Mouse (Mus musculus) embryonic facial prominence, embryonic 15.5 days (tissue): Measurements from ENCODE around the gene Scn4b. TPM values are rescaled to one million over a fixed set of nuclear protein-coding genes. Genes with fewer than 3 reads are reported as not detected.

Source experiments
- ATAC-seq: fragments of 200-750 bp; cut with Nextera tagmentation; 2 replicates; pipeline ENCODE4 v1.8.0; 2017; ENCODE audit warnings: low read depth, moderate TSS enrichment; ENCODE audit not compliant: insufficient number of reproducible peaks, low FRiP score, low TSS enrichment
- H3K27ac ChIP-seq: fragments of 300-500 bp; sonication (generic); replicated peaks from 2 replicates; pipeline ENCODE4 v1.5.1; 2015; ENCODE audit warnings: mild to moderate bottlenecking, inconsistent platforms
- H3K27me3 ChIP-seq: fragments of 300-500 bp; sonication (generic); 2 replicates; pipeline ENCODE4 v1.6.1; 2015; ENCODE audit warnings: inconsistent platforms
- H3K36me3 ChIP-seq: fragments of 300-500 bp; sonication (generic); 2 replicates; pipeline ENCODE4 v1.6.1; 2015; ENCODE audit warnings: mild to moderate bottlenecking, inconsistent platforms
- H3K4me1 ChIP-seq: fragments of 300-500 bp; sonication (generic); 2 replicates; pipeline ENCODE4 v1.6.1; 2015; ENCODE audit warnings: inconsistent platforms
- H3K4me2 ChIP-seq: fragments of 300-500 bp; sonication (generic); replicated peaks from 2 replicates; pipeline ENCODE4 v1.6.1; 2015; ENCODE audit warnings: mild to moderate bottlenecking, inconsistent platforms
- H3K4me3 ChIP-seq: fragments of 300-500 bp; sonication (generic); replicated peaks from 2 replicates; pipeline ENCODE4 v1.5.1; 2015; ENCODE audit warnings: mild to moderate bottlenecking, inconsistent platforms
- H3K9ac ChIP-seq: fragments of 300-500 bp; sonication (generic); 2 replicates; pipeline ENCODE4 v1.6.1; 2015; ENCODE audit warnings: inconsistent platforms
- H3K9me3 ChIP-seq: fragments of 300-500 bp; sonication (generic); replicated peaks from 2 replicates; pipeline ENCODE4 v1.6.1; 2016; ENCODE audit warnings: inconsistent platforms
- WGBS: fragments of 180-500 bp; shearing (Covaris S2); methylation state at CpG from one replicate; pipeline ENCODE4 v1.1.7; 2015; 5-methylcytosine and 5-hydroxymethylcytosine counted together
- polyA plus RNA-seq: library from polyadenylated mRNA; unstranded; fragments of >200 nt; fragmentation: Nextera tagmentation; extraction: Ambion mirVana; gene quantifications from 2 replicates; pipeline ENCODE4 v1.2.1, GENCODE M21; 2015

The Scn4b gene
- polyA plus RNA-seq, 1 experiment from 2014 or later: 1.6 TPM

DNA sequence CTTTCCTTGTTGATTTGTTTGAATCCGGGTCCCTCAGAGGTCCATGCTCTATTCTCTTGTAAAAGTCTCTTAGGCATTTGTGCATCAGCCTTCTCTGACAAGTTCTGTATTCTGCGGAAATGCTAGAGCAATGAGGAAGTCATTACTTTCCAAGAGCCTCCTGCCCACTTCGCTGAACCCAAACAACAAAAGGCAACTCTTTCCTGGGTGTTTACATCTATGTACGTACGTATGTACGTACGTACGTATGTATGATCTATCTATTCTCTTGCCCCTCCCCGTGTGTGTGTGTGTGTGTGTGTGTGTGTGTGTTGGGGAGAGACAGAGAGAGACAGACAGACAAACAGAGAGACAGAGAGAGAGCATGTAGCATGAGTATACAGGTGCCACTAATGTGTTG is 21.4 kb upstream of the Scn4b start:
- H3K27ac ChIP-seq: no peak overlapping the region
- H3K4me1 ChIP-seq: peaks cover 24% of the 10 kb centered on the region
- no peaks in the 10 kb centered on the region for H3K9me3 ChIP-seq
- no peaks in the 10 kb centered on the region for H3K36me3 ChIP-seq
- no peaks in the 10 kb centered on the region for H3K27me3 ChIP-seq
- 64% methylated on average over 9 of the region's 9 CpGs for WGBS
- H3K4me2 ChIP-seq: no peak overlapping the region
- ATAC-seq: no peak
- no peak overlapping the region for H3K4me3 ChIP-seq
- H3K9ac ChIP-seq: no peak overlapping the region

DNA sequence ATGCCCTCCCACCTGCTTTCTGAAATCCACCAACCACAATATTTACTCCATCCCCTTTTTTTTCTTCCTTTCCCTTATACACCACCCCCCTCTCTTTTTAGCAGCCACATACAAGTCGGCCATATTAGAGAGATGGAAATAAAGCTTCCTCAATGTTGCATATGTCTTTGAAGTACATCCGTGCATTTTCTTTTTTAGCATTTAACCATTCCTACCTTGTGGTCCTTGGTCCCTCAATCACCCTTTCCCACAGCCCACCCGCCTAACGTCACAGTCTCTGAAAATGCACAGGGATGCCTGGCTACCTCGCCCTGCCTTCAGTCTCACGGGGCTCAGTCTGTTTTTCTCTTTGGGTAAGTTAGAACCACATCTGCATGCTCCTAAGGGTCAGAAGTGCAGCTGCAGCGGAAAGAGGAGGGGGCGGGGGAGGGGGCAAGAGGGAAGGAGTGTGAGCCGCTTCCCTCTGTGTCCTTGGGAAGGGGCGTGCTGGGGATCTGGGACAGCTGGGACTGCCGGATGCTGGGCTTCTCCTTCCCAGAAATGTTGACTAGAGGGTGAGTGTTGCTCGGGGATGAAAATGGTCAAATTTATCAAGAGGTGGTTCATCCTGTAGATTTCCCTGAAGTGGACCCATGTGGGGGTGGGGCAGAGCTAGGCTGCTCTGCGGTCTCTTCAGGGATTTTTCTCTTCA is 20.3 kb upstream of the Scn4b start, which contains the start of gene Scn2b:
Gene Scn2b (plus strand): TSS at position 42 of the 691 bp plus-strand sequence.
- H3K9ac ChIP-seq: peak within 1 kb of the TSS; percentile 54
- peaks cover 31% of the 10 kb centered on the region for H3K4me1 ChIP-seq
- peak within 1 kb of the TSS; percentile 57 for H3K4me2 ChIP-seq
- no peaks in the 10 kb centered on the region for H3K9me3 ChIP-seq
- WGBS: 0% methylated on average over 13 of the region's 13 CpGs
- H3K36me3 ChIP-seq: no peaks in the 10 kb centered on the region
- H3K27me3 ChIP-seq: no peaks in the 10 kb centered on the region
- peak within 1 kb of the TSS; percentile 58 for H3K4me3 ChIP-seq
- peak within 1 kb of the TSS; percentile 79 for H3K27ac ChIP-seq
- ATAC-seq: no peak

DNA sequence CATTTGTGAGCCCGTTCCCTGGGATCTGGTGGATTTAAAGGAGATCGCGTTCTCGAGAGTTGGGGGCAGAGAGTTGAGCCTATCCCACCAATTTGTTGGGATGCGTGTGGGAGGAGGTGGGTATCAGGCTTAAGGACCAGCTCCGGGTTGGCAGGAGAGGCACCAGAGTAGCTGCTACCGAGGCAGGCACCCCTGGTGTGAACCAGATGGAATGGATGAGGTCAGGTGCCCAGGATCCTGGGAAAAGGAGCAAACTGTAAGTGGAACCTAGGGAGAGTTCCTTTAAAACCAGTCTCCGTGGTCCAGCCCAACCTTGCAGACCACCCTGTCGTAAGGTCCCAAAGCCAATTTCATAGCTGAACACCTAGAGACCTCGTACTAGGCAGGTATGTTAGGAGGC is 19.6 kb upstream of the Scn4b start:
- Histone ChIP-seq H3K27ac (0 out of 2 replicates have a peak overlapping the region, but pooled peaks have one; percentile 11), H3K4me1 (peaks cover 31% of the 10 kb centered on the region), H3K27me3 (no peaks in the 10 kb centered on the region), H3K9me3 (no peaks in the 10 kb centered on the region), H3K9ac (no peak overlapping the region; the same call in 1 of the 2 replicates), H3K4me2 (peak overlapping the region; percentile 57), H3K36me3 (no peaks in the 10 kb centered on the region), H3K4me3 (peak overlapping the region; percentile 58)
- ATAC-seq: no peak
- 20% methylated on average over 10 of the region's 10 CpGs for WGBS

DNA sequence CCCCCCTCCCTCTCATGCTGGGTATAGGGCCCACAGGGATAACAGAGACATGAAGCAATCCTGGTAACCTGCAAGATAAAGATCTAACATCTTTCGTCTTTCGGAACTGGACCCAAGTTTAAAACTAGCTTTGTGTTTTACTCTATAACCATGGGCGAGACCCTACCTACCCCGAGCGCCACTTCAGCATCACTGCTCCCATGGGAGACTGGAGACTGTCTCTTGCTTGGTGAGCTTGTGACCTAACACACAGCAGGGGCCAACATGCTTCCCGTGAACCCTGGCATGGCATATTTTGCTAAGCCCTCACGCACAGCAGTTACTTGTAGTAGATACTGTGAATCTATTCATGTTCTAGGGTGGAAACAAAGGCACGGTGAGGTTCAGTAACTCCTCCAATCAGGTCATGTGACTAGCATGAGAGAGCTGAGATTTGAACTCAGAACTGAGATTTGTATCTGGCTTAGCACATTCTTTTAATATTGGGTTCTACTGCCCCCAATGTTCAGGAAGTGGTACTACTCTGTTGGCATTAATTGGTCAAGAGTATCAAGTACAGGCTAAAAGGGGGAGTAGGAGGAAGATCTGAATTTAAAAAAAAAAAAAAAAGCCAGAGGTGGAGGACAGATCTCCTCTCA is 18.8 kb upstream of the Scn4b start:
- no peaks in the 10 kb centered on the region for H3K36me3 ChIP-seq
- H3K27me3 ChIP-seq: no peaks in the 10 kb centered on the region
- no peak overlapping the region for H3K9ac ChIP-seq
- 91% methylated on average over 8 of the region's 8 CpGs for WGBS
- ATAC-seq: no peak
- peaks cover 31% of the 10 kb centered on the region for H3K4me1 ChIP-seq
- no peak overlapping the region for H3K4me2 ChIP-seq
- no peaks in the 10 kb centered on the region for H3K9me3 ChIP-seq
- H3K27ac ChIP-seq: no peak overlapping the region
- H3K4me3 ChIP-seq: no peak overlapping the region; the same call in 1 of the 2 replicates

DNA sequence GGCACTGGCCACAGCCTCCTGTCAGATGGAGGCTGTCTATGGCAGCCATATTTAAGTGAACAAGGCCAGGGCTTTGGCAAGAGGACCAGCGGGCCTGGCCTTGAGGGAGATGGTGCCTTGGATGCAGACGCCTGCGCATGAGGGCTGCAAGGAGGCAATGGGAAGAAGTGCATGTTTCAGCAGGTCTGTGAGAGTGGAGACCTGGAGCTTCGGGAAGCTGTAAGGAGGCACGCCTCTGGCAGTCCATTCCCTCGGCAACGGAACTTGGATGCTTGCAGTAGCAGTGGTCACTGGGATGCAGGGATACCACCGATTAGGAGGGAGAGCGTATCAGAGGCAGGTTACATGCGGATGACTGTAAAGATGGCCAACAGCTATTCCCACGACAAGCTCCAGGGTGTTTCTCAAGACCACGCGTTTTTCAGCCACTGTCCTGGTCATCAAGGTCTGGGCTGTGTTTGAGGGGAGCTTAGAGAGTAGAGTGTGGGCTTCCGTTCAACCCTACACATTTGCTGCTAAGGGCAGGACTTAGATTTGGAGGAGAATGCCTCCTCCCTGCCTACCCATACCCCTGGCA is 18.2 kb upstream of the Scn4b start:
- H3K4me3 ChIP-seq: no peak overlapping the region
- no peaks in the 10 kb centered on the region for H3K9me3 ChIP-seq
- H3K27me3 ChIP-seq: no peaks in the 10 kb centered on the region
- H3K27ac ChIP-seq: no peak overlapping the region
- H3K4me1 ChIP-seq: peaks cover 31% of the 10 kb centered on the region
- 86% methylated on average over 14 of the region's 14 CpGs for WGBS
- H3K9ac ChIP-seq: no peak overlapping the region
- no peaks in the 10 kb centered on the region for H3K36me3 ChIP-seq
- ATAC-seq: no peak
- H3K4me2 ChIP-seq: no peak overlapping the region

DNA sequence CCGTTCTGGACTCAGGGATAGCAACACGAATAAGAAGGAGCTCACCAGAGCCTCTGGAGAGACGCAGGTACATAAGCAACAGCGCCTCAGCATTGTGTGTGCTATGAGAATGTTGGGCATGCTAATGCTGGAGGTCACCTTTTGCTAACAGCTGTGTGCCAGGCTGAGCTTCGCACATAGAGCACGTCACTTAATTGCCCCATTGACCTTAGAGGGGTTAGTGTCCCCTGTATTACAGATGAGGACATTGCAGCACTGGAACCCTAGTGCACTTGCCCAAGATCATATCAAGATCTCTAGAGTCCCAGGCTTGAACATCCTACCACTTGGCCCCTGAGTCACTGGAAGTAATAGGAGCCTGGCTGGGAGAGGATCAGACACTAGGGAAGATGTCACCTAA is 17.6 kb upstream of the Scn4b start:
- no peak overlapping the region for H3K4me2 ChIP-seq
- H3K36me3 ChIP-seq: no peaks in the 10 kb centered on the region
- 80% methylated on average over 6 of the region's 6 CpGs for WGBS
- H3K4me1 ChIP-seq: peaks cover 31% of the 10 kb centered on the region
- ATAC-seq: no peak
- no peak overlapping the region for H3K4me3 ChIP-seq
- H3K27ac ChIP-seq: no peak overlapping the region
- no peaks in the 10 kb centered on the region for H3K9me3 ChIP-seq
- no peaks in the 10 kb centered on the region for H3K27me3 ChIP-seq
- no peak overlapping the region for H3K9ac ChIP-seq

DNA sequence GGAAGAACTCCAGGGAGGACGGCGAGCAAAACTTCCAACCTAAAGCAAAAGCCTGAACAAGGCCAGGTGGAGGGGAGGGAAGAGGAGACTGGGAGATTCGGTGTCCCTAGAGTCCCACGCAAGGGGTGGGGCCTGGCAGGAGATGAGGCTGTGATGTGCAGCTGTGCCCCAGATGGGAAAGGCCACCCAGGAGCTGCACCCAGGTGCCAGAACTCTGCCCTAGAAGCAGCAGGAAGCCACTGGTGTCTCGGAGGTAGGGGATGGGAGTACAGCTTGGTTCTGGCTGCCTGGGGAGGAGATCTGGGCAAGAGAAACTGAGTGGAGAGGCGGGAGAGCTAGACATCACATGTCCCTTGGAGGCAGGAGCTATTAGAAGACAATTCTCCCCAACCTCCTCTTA is 17.2 kb upstream of the Scn4b start:
- H3K9ac ChIP-seq: no peak overlapping the region
- ATAC-seq: no peak
- no peaks in the 10 kb centered on the region for H3K36me3 ChIP-seq
- no peaks in the 10 kb centered on the region for H3K9me3 ChIP-seq
- H3K27me3 ChIP-seq: no peaks in the 10 kb centered on the region
- WGBS: 48% methylated on average over 6 of the region's 6 CpGs
- H3K4me1 ChIP-seq: peaks cover 28% of the 10 kb centered on the region
- no peak overlapping the region for H3K27ac ChIP-seq
- H3K4me2 ChIP-seq: no peak overlapping the region
- H3K4me3 ChIP-seq: no peak overlapping the region

DNA sequence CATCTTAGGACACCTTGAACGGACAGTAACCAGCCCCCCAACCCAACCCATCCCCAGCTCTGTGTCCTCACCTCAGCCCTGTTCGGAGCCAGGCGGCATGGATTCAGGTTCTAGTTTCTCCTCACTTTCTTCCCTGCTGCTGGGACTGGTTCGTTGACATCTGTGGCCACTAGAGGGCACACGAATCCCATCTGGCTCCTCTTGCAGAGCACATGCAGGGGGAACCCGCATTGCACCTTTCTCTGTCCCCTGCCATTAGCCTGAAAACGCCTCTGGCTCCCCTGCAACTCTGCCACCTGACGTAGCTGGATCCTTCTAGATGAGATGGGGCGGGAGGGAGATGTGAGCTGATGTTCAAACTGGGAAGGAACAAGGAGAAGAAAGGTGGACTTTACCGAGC is 16.4 kb upstream of the Scn4b start:
- WGBS: 3% methylated on average over 10 of the region's 10 CpGs

DNA sequence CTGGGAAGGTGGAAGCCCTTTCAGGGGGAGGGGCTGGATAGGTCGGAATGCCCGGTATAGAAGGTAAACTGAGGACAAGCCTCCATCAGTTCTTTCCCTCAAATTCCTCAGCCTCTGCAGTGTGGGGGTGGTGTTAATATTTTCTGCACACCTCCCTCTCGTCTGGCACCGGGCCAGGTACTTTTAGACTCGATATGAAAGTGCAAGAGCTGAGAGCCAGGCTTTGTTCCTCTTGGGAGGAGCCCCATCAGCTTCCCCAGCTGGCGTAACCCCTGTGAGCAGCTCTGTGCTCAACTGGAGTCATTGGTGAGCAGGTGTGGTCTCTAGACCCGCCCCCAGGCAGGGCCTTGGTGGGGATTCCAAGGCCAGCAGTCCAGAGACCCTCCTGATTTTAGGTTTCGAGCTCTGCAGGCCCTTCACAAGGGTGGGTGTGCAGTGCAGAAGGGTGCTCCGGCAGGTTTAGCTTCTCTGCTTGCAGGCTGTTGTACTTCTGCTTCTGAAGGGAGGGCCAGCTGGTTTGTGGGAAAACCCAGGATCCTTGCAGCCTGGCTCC is 15.9 kb upstream of the Scn4b start:
- Histone ChIP-seq H3K4me2 (peak overlapping the region; percentile 46), H3K9me3 (no peaks in the 10 kb centered on the region), H3K27me3 (no peaks in the 10 kb centered on the region), H3K4me3 (0 out of 2 replicates have a peak overlapping the region, but pooled peaks have one; percentile 3), H3K9ac (no peak overlapping the region), H3K36me3 (no peaks in the 10 kb centered on the region), H3K27ac (0 out of 2 replicates have a peak overlapping the region, but pooled peaks have one; percentile 8), H3K4me1 (peaks cover 21% of the 10 kb centered on the region)
- ATAC-seq: no peak
- 28% methylated on average over 9 of the region's 9 CpGs for WGBS

More for the DNA sequence above, 16.4 kb upstream of the Scn4b start:
- Histone ChIP-seq H3K9me3 (no peaks in the 10 kb centered on the region), H3K9ac (no peak overlapping the region), H3K27me3 (no peaks in the 10 kb centered on the region), H3K4me3 (0 out of 2 replicates have a peak overlapping the region, but pooled peaks have one; percentile 3), H3K27ac (no peak overlapping the region), H3K4me2 (peak overlapping the region; percentile 46), H3K4me1 (peaks cover 21% of the 10 kb centered on the region), H3K36me3 (no peaks in the 10 kb centered on the region)
- ATAC-seq: no peak

DNA sequence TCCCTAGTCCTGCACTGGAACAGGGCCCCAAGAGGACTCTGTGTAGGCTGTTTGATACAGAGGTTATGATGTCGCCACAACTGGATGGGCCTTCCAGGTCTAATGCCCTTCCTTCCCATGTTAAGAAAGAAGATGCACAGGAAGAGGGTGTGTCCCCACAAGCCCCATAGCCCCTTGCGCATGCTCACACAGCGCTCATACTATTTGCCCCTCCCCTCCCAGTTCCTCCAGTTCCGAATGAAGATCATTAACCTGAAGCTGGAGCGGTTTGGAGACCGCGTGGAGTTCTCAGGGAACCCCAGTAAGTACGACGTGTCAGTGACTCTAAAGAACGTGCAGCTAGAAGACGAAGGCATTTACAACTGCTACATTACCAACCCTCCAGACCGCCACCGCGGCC is 13.0 kb upstream of the Scn4b start:
- Histone ChIP-seq H3K36me3 (no peaks in the 10 kb centered on the region), H3K4me1 (peaks cover 14% of the 10 kb centered on the region), H3K27me3 (no peaks in the 10 kb centered on the region), H3K9ac (no peak overlapping the region), H3K4me2 (no peak overlapping the region), H3K9me3 (no peaks in the 10 kb centered on the region), H3K4me3 (no peak overlapping the region), H3K27ac (no peak overlapping the region)
- ATAC-seq: no peak
- 92% methylated on average over 14 of the region's 14 CpGs for WGBS

DNA sequence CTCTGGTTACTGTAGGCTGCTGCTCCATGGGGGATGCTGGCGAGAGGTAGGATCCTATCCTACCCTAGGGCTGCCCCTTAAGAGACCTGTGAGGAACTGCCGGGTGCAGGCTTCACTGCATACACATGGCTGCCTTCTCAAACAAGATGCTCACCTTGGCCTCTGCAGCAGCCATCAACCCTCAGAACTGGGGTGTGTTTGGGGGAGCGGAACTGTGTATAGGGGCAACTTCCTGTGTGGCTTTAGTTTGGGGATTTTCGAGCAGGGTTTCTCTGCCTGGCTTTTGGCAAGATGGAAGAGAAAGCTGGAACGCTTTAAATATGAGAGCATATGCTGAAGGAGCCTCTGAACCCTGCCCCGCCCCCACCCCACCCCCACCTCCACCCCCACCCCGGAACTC is 11.3 kb upstream of the Scn4b start:
- H3K27ac ChIP-seq: no peak overlapping the region
- no peak for ATAC-seq
- peaks cover 8% of the 10 kb centered on the region for H3K4me1 ChIP-seq
- no peaks in the 10 kb centered on the region for H3K36me3 ChIP-seq
- H3K4me2 ChIP-seq: no peak overlapping the region
- H3K9ac ChIP-seq: no peak overlapping the region
- H3K9me3 ChIP-seq: no peaks in the 10 kb centered on the region
- H3K4me3 ChIP-seq: no peak overlapping the region
- no peaks in the 10 kb centered on the region for H3K27me3 ChIP-seq
- WGBS: 48% methylated on average over 7 of the region's 7 CpGs
